Mouse (Mus musculus): ENCODE results near the gene Bmp8a. TPM values are rescaled to one million over a fixed set of nuclear protein-coding genes. Genes with fewer than 3 reads are reported as not detected.

The Bmp8a gene
- polyA plus RNA-seq, 1 experiment from 2014 or later = 0.53 TPM

DNA sequence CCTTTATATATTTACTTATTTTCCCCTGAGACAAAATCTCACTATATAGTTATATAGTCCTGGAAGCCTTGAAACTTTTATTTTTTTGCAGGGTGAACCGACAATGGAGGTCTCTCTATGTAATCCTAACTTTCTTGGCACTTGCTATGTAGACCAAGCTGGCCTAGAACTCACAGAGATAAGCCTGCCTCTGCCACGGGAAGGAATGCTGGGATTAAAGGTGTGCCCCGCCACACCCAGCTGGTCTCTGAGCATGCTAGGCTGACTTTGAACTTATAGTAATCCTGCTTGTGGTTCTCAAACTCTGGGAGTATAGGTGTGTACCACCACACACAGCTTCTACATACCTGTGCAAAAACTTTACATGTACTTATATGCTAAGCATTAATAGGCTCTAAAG, 62.9 kb downstream of the Bmp8a start:
- Histone ChIP-seq H3K4me1 (replicated peaks) (peaks cover 13% of the 10 kb centered on the region), H3K27ac (no peak overlapping the region), H3K36me3 (no peaks in the 10 kb centered on the region), H3K9me3 (no peaks in the 10 kb centered on the region), H3K4me2 (replicated peaks) (no peak overlapping the region), H3K27me3 (replicated peaks) (no peaks in the 10 kb centered on the region), H3K4me3 (replicated peaks) (no peak overlapping the region), H3K9ac (no peak overlapping the region)
- WGBS = 76% methylated on average over 3 of the region's 3 CpGs
- ATAC-seq = no peak

DNA sequence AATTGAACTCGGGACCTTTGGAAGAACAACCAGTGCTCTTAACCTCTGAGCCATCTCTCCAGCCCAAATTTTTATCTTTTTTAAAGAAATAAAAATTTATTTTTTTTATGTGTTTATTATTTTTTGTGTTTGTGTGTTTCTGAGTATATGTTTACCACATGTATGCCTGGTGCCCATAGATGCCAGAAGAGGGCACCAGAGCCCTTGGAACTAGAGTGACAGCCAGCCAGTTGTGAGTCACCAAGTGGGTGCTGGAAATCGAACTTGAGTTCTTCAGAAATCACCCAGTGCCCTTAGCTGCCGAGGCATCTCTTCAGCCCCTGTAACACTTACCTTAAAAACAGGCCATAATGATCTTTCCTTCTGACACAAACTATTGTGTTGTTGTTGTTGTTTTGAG, 72.0 kb downstream of the Bmp8a start:
- 86% methylated on average over 3 of the region's 3 CpGs for WGBS
- H3K9me3 ChIP-seq = no peaks in the 10 kb centered on the region
- no peak overlapping the region for H3K4me2 ChIP-seq (replicated peaks)
- no peaks in the 10 kb centered on the region for H3K27me3 ChIP-seq (replicated peaks)
- no peak overlapping the region for H3K27ac ChIP-seq
- H3K4me3 ChIP-seq (replicated peaks) = no peak overlapping the region
- no peak for ATAC-seq
- no peaks in the 10 kb centered on the region for H3K36me3 ChIP-seq
- no peaks in the 10 kb centered on the region for H3K4me1 ChIP-seq (replicated peaks)
- no peak overlapping the region for H3K9ac ChIP-seq

Other genes starting within 250 kb of the Bmp8a start
- 0.27 and 0.44 TPM in 2 replicates for gene Bmp8b, start 238.1 kb downstream of the Bmp8a start, polyA plus RNA-seq (2015; fragmentation: Nextera tagmentation; extraction: Ambion mirVana)
- 0.11 TPM in 1 of 2 replicates, not detected in the other for gene Oxct2b, start 227.0 kb downstream of the Bmp8a start, polyA plus RNA-seq (2015; fragmentation: Nextera tagmentation; extraction: Ambion mirVana)
- gene Ppie, start 203.3 kb downstream of the Bmp8a start, polyA plus RNA-seq (2015; fragmentation: Nextera tagmentation; extraction: Ambion mirVana) = 86.6 and 93.3 TPM in 2 replicates
- gene Hpcal4, start 160.0 kb downstream of the Bmp8a start, polyA plus RNA-seq (2015; fragmentation: Nextera tagmentation; extraction: Ambion mirVana) = 3.9 and 4.5 TPM in 2 replicates
- not detected in 2 replicates for gene Nt5c1a, start 141.7 kb downstream of the Bmp8a start, polyA plus RNA-seq (2015; fragmentation: Nextera tagmentation; extraction: Ambion mirVana)
- gene Heyl, start 109.7 kb downstream of the Bmp8a start, polyA plus RNA-seq (2015; fragmentation: Nextera tagmentation; extraction: Ambion mirVana) = 13.7 and 13.9 TPM in 2 replicates
- gene Pabpc4, start 80.9 kb downstream of the Bmp8a start, polyA plus RNA-seq (2015; fragmentation: Nextera tagmentation; extraction: Ambion mirVana) = 40.7 and 48.7 TPM in 2 replicates
- not detected in 2 replicates for gene Oxct2a, start 19.6 kb downstream of the Bmp8a start, polyA plus RNA-seq (2015; fragmentation: Nextera tagmentation; extraction: Ambion mirVana)